Mouse (Mus musculus) limb, embryonic 11.5 days (tissue): ENCODE data around the gene Tmc1. TPM values are rescaled to one million over a fixed set of nuclear protein-coding genes. Genes with fewer than 3 reads are reported as not detected.
A peak's percentile ranks its signal among the peaks of the same experiment; 100 is the strongest.

Experiments
- ATAC-seq: fragments of 200-750 bp; cut with Nextera tagmentation; 2 replicates; pipeline ENCODE4 v1.8.0; 2017; ENCODE audit warnings: low read depth; ENCODE audit not compliant: insufficient number of reproducible peaks, low FRiP score, low TSS enrichment
- DNase-seq: peaks from one replicate; pipeline ENCODE4 v3.0.0-alpha.2; 2015; ENCODE audit warnings: low spot score
- H3K27ac ChIP-seq: fragments of 300-500 bp; sonication (generic); replicated peaks from 2 replicates; pipeline ENCODE4 v1.5.1; 2014; ENCODE audit warnings: low read depth, mild to moderate bottlenecking, low read length
- H3K27me3 ChIP-seq: fragments of 300-500 bp; sonication (generic); 2 replicates; pipeline ENCODE4 v1.6.1; 2014; ENCODE audit warnings: mild to moderate bottlenecking, low read length, mixed read lengths; ENCODE audit not compliant: control insufficient read depth, insufficient read depth
- H3K36me3 ChIP-seq: fragments of 300-500 bp; sonication (generic); 2 replicates; pipeline ENCODE4 v1.6.1; 2014; ENCODE audit warnings: mild to moderate bottlenecking, low read length, moderate library complexity, mixed read lengths; ENCODE audit not compliant: control insufficient read depth, insufficient read depth
- H3K4me1 ChIP-seq: fragments of 300-500 bp; sonication (generic); 2 replicates; pipeline ENCODE4 v1.6.1; 2014; ENCODE audit warnings: low read length, mixed read lengths; ENCODE audit not compliant: control insufficient read depth, insufficient read depth
- H3K4me2 ChIP-seq: fragments of 300-500 bp; sonication (generic); 2 replicates; pipeline ENCODE4 v1.6.1; 2014; ENCODE audit warnings: low read depth, mild to moderate bottlenecking, moderate library complexity; ENCODE audit not compliant: severe bottlenecking
- H3K4me3 ChIP-seq: fragments of 300-500 bp; sonication (generic); 2 replicates; pipeline ENCODE4 v1.5.1; 2014; ENCODE audit warnings: low read depth, low read length
- H3K9ac ChIP-seq: fragments of 300-500 bp; sonication (generic); 2 replicates; pipeline ENCODE4 v1.6.1; 2014; ENCODE audit warnings: mild to moderate bottlenecking, low read length
- H3K9me3 ChIP-seq: fragments of 300-500 bp; sonication (generic); 2 replicates; pipeline ENCODE4 v1.6.1; 2016; ENCODE audit warnings: low read length; ENCODE audit not compliant: control insufficient read depth
- WGBS: fragments of 180-500 bp; shearing (Covaris S2); extraction: QIAGEN DNeasy Blood & Tissue Kit; methylation state at CpG from one replicate; pipeline ENCODE4 v1.1.7; 2014; 5-methylcytosine and 5-hydroxymethylcytosine counted together
- polyA plus RNA-seq: library from polyadenylated mRNA; unstranded; fragments of >200 nt; fragmentation: Nextera tagmentation; extraction: Ambion mirVana; gene quantifications from 2 replicates; pipeline ENCODE4 v1.2.1, GENCODE M21; 2014

Gene Tmc1
- polyA plus RNA-seq, 1 experiment from 2014 or later = not detected

DNA sequence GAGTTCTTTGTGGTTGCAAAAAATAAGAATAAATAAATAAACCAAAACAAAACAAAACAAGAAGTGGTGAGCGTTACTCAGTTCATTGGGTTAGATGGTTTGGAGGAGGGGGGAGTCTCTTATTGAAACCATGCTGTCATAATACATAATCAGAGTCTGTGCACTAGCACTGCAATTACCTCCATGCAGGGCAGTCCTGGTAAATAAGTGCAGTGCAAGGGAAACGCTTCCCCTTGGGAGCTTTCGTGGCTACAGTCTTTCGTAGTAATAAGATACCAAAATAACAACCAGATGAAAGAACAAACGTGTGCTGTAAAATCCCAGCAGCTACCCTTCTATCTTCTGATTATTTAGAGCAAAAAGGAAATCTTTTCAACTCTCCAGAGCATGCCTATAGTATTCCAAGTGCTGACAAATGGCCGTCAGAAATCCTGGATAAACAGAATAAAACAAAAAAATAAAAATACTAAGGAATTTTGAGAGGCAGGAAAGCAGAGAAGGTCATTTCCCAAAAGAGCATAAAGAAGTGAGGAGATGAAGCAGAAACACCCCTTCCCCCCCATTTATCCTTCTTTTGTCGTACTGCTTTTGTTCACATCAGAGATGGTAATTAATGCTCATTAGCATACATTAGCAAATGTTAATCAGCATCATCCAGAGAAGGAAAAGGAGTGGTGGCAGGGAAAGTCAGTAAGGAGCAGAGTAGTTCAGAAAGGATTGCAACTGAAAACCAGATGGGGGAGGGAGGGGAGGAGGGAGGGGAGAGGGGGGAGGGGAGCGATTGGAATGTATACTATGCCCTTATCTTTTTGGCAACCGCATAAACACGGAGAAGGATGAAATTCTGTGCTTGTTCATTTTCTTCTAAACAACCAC is 30.4 kb downstream of the Tmc1 start:
- H3K36me3 ChIP-seq = no peaks in the 10 kb centered on the region
- DNase-seq (peak; percentile 31), ATAC-seq (peak; percentile 77)
- 6% methylated on average over 10 of the region's 10 CpGs for WGBS
- H3K9ac ChIP-seq = no peak overlapping the region
- H3K27ac ChIP-seq = no peak overlapping the region
- no peak overlapping the region for H3K4me3 ChIP-seq
- H3K9me3 ChIP-seq = no peaks in the 10 kb centered on the region
- H3K4me1 ChIP-seq = peaks cover 3% of the 10 kb centered on the region; the same call in 1 of the 2 replicates
- no peaks in the 10 kb centered on the region for H3K27me3 ChIP-seq
- H3K4me2 ChIP-seq = no peak overlapping the region

GRCm38 (mm10) chr19:20918241-20918640 is 35.8 kb downstream of the Tmc1 start:
- Histone ChIP-seq H3K9ac (no peak overlapping the region), H3K27me3 (no peaks in the 10 kb centered on the region), H3K4me3 (no peak overlapping the region), H3K4me1 (peaks cover under 1% of the 10 kb centered on the region; the same call in 1 of the 2 replicates), H3K27ac (no peak overlapping the region), H3K4me2 (no peak overlapping the region), H3K9me3 (no peaks in the 10 kb centered on the region), H3K36me3 (no peaks in the 10 kb centered on the region)
- no peak for ATAC-seq
- DNase-seq = no peak
- 89% methylated on average over 4 of the region's 4 CpGs for WGBS

GRCm38 (mm10) chr19:20915151-20915550 is 38.9 kb downstream of the Tmc1 start:
- ATAC-seq (no peak), DNase-seq (no peak)
- Histone ChIP-seq H3K4me1 (no peaks in the 10 kb centered on the region), H3K4me3 (no peak overlapping the region), H3K4me2 (no peak overlapping the region), H3K9ac (no peak overlapping the region), H3K36me3 (no peaks in the 10 kb centered on the region), H3K27me3 (no peaks in the 10 kb centered on the region), H3K27ac (no peak overlapping the region), H3K9me3 (no peaks in the 10 kb centered on the region)
- WGBS = 82% methylated on average over 2 of the region's 2 CpGs

DNA sequence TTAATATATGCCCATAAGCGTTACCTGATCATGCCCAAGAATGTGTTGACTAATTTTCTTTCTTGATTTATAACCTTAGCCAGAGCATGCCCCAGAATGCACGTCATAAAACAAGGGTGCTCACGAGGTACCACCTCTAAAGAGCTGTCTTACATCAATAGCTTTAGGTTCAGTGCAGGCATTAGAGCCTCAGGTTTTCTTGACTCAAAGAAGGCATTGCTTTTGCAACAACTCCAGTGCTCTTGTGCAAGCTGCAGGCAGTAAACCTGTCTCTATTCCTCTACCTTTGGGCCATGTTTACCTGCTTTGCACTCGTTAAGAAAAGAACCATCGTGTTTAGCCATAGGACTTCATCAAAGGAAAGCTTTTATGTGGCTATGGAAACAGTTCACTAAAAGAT is 43.6 kb downstream of the Tmc1 start:
- DNase-seq (no peak), ATAC-seq (no peak)
- Histone ChIP-seq H3K4me3 (no peak overlapping the region), H3K27me3 (no peaks in the 10 kb centered on the region), H3K4me2 (no peak overlapping the region), H3K27ac (no peak overlapping the region), H3K4me1 (no peaks in the 10 kb centered on the region), H3K9me3 (no peaks in the 10 kb centered on the region), H3K36me3 (no peaks in the 10 kb centered on the region), H3K9ac (no peak overlapping the region)
- 34% methylated on average over 5 of the region's 5 CpGs for WGBS

- Histone ChIP-seq H3K4me2 (no peak overlapping the region), H3K36me3 (no peaks in the 10 kb centered on the region), H3K9ac (no peak overlapping the region), H3K9me3 (no peaks in the 10 kb centered on the region), H3K4me3 (no peak overlapping the region), H3K4me1 (no peaks in the 10 kb centered on the region), H3K27ac (no peak overlapping the region), H3K27me3 (no peaks in the 10 kb centered on the region)
- DNase-seq (no peak), ATAC-seq (no peak)
- 73% methylated on average over 2 of the region's 2 CpGs for WGBS
Measured at GRCm38 (mm10) chr19:20881205-20881604, 72.8 kb downstream of the Tmc1 start.

GRCm38 (mm10) chr19:20875881-20876280 is 78.1 kb downstream of the Tmc1 start:
- Histone ChIP-seq H3K4me2 (no peak overlapping the region), H3K27ac (no peak overlapping the region), H3K4me1 (no peaks in the 10 kb centered on the region), H3K27me3 (no peaks in the 10 kb centered on the region), H3K9me3 (no peaks in the 10 kb centered on the region), H3K9ac (no peak overlapping the region), H3K36me3 (no peaks in the 10 kb centered on the region), H3K4me3 (no peak overlapping the region)
- WGBS = 77% methylated on average over 4 of the region's 4 CpGs
- ATAC-seq (no peak), DNase-seq (no peak)

DNA sequence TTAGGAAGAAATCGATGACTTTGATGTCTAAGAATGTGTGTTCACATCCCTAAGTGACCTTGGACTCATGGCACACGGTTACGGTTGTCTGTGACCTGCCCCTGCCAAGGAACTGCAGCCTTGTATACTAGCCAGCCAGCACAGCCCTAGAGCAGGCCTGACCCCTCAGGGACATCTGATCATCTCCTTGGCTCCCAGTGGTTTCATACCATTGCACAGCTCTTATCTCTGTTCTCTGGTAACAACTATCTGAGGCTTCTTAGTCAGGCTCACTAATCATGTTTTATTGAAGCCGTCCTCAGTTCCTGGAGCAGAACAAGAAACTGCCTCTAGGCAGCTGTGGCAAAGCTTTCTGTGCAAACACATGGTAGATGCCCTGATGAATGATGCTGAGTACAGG is 92.2 kb downstream of the Tmc1 start:
- Histone ChIP-seq H3K9me3 (no peaks in the 10 kb centered on the region), H3K27ac (no peak overlapping the region), H3K4me3 (no peak overlapping the region), H3K36me3 (no peaks in the 10 kb centered on the region), H3K4me2 (no peak overlapping the region), H3K4me1 (no peaks in the 10 kb centered on the region), H3K9ac (no peak overlapping the region), H3K27me3 (no peaks in the 10 kb centered on the region)
- ATAC-seq (no peak), DNase-seq (no peak)
- WGBS = 80% methylated on average over 4 of the region's 4 CpGs

DNA sequence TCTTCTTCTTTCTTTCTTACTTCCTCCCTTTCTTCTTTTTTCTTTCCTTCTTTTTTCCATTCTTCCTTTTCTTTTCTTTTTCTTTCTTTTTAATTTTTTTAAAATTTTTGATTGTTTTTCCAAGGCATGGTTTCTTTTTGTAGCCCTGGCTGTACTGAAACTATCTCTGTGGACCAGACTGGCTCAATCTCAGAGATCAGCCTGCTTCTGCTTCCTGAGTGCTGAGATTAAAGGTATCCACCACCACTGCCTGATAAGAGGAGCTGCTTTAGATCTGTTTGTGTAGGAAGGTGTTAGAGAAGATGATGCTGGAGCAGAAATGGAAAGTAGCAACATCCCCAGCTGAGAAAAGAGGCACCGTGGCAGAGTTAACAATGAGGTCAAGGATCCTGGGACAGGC is 93.7 kb downstream of the Tmc1 start:
- H3K9ac ChIP-seq = no peak overlapping the region
- DNase-seq (no peak), ATAC-seq (no peak)
- H3K27ac ChIP-seq = no peak overlapping the region
- H3K9me3 ChIP-seq = no peaks in the 10 kb centered on the region
- no peaks in the 10 kb centered on the region for H3K4me1 ChIP-seq
- 90% methylated on average over 1 of the region's 1 CpGs for WGBS
- H3K4me3 ChIP-seq = no peak overlapping the region
- H3K36me3 ChIP-seq = no peaks in the 10 kb centered on the region
- H3K27me3 ChIP-seq = no peaks in the 10 kb centered on the region
- no peak overlapping the region for H3K4me2 ChIP-seq

- Histone ChIP-seq H3K4me3 (no peak overlapping the region), H3K27ac (no peak overlapping the region), H3K4me1 (no peaks in the 10 kb centered on the region), H3K4me2 (no peak overlapping the region), H3K36me3 (no peaks in the 10 kb centered on the region), H3K9ac (no peak overlapping the region), H3K9me3 (no peaks in the 10 kb centered on the region), H3K27me3 (no peaks in the 10 kb centered on the region)
- no peak for ATAC-seq
- DNase-seq = no peak
Measured at GRCm38 (mm10) chr19:20857819-20858218, 96.2 kb downstream of the Tmc1 start.
